Comparison of ENCODE assay signal across 12 mouse cellular contexts in genomic region chr12:117486118-117487057, GRCm38 (mm10). TPM values are rescaled to one million over a fixed set of nuclear protein-coding genes. Genes with fewer than 3 reads are reported as not detected.
DNase-seq lines count a peak whose midpoint lies in the region; ATAC-seq and TF ChIP-seq lines count a peak whose summit lies in the region.
"Had no signal": no experiment of that assay in that cellular context is flagged by ENCODE, and none has a peak within 500 bp of the region (broad histone marks: within the 10 kb centered on the region; RNA-seq: fewer than 3 reads in every experiment).

No protein-coding gene starts in this region.

- ATAC-seq in hindbrain, embryonic 16.5 days = peak; percentile 37; the same call in 1 of the 2 replicates
- ATAC-seq in hindbrain, embryonic 12.5 days (ENCODE audit: low FRiP score) = no peak
- peak; percentile 11; the same call in 1 of the 2 replicates for ATAC-seq in embryonic facial prominence, embryonic 15.5 days (ENCODE audit: insufficient number of reproducible peaks, low FRiP score, low TSS enrichment, low read depth)
- ATAC-seq in heart, embryonic 12.5 days (ENCODE audit: insufficient number of reproducible peaks, low FRiP score) = no peak
- ATAC-seq: inflammation-experienced regulatory T-cells, adult 6 months had no signal

- no peaks in the 10 kb centered on the region; the same call in 1 of the 2 replicates for H3K27me3 ChIP-seq in hindbrain, embryonic 16.5 days (replicated peaks; ENCODE audit: control insufficient read depth, insufficient read depth, low read length)
- no peaks in the 10 kb centered on the region for H3K27me3 ChIP-seq in hindbrain, embryonic 12.5 days
- H3K27me3 ChIP-seq in embryonic facial prominence, embryonic 15.5 days = no peaks in the 10 kb centered on the region
- H3K27me3 ChIP-seq in heart, embryonic 12.5 days (replicated peaks) = no peaks in the 10 kb centered on the region

- no peaks in the 10 kb centered on the region for H3K4me1 ChIP-seq in hindbrain, embryonic 16.5 days (ENCODE audit: control insufficient read depth, insufficient read depth, low read depth, low read length)
- 0 out of 2 replicates have a peak, but pooled peaks cover 3% of the 10 kb centered on the region for H3K4me1 ChIP-seq in hindbrain, embryonic 12.5 days
- H3K4me1 ChIP-seq in embryonic facial prominence, embryonic 15.5 days = no peaks in the 10 kb centered on the region
- peaks cover 19% of the 10 kb centered on the region for H3K4me1 ChIP-seq in heart, embryonic 12.5 days (replicated peaks)

- DNase-seq in brain, embryonic 14.5 days (ENCODE audit: low read depth) = peak; percentile 66
- DNase-seq in kidney, postnatal 10 days = peak; percentile 16
- DNase-seq in adrenal gland, adult 2 months = no peak
- DNase-seq: cerebellum, adult 9-11 months; gastrocnemius, adult 2 months; thymus, postnatal 14 days had no signal

- TF ChIP-seq CTCF in brain, embryonic 14.5 days (IDR thresholded peaks at IDR 0.05; ENCODE audit: borderline replicate concordance, extremely low read depth, insufficient read depth, insufficient read length) = no peak

- no peak overlapping the region; the same call in 1 of the 2 replicates for H3K27ac ChIP-seq in hindbrain, embryonic 16.5 days (ENCODE audit: low read depth, low read length)
- no peak overlapping the region for H3K27ac ChIP-seq in hindbrain, embryonic 12.5 days
- no peak overlapping the region for H3K27ac ChIP-seq in embryonic facial prominence, embryonic 15.5 days (replicated peaks)
- no peak overlapping the region for H3K27ac ChIP-seq in heart, embryonic 12.5 days (ENCODE audit: poor library complexity, severe bottlenecking)
- H3K27ac ChIP-seq: gastrocnemius, adult 2 months had no signal

- TF ChIP-seq POLR2A in brain, embryonic 14.5 days (IDR thresholded peaks at IDR 0.05; ENCODE audit: borderline replicate concordance, extremely low read depth, insufficient read depth, insufficient read length, poor library complexity, severe bottlenecking) = no peak

- no peaks in the 10 kb centered on the region for H3K36me3 ChIP-seq in hindbrain, embryonic 16.5 days (ENCODE audit: control insufficient read depth, insufficient read depth, low read length)
- H3K36me3 ChIP-seq in hindbrain, embryonic 12.5 days = no peaks in the 10 kb centered on the region
- H3K36me3 ChIP-seq in embryonic facial prominence, embryonic 15.5 days = no peaks in the 10 kb centered on the region
- H3K36me3 ChIP-seq in heart, embryonic 12.5 days = no peaks in the 10 kb centered on the region

- no peak overlapping the region for H3K9ac ChIP-seq in hindbrain, embryonic 16.5 days (ENCODE audit: low read depth, low read length)
- no peak overlapping the region for H3K9ac ChIP-seq in hindbrain, embryonic 12.5 days
- H3K9ac ChIP-seq in embryonic facial prominence, embryonic 15.5 days = no peak overlapping the region
- H3K9ac ChIP-seq in heart, embryonic 12.5 days = no peak overlapping the region

- WGBS in hindbrain, embryonic 16.5 days = 45% methylated on average over 4 of the region's 4 CpGs
- WGBS in hindbrain, embryonic 12.5 days = 78% methylated on average over 4 of the region's 4 CpGs
- WGBS in embryonic facial prominence, embryonic 15.5 days = 44% methylated on average over 4 of the region's 4 CpGs
- 73% methylated on average over 4 of the region's 4 CpGs for WGBS in heart, embryonic 12.5 days

- H3K9me3 ChIP-seq in hindbrain, embryonic 16.5 days (ENCODE audit: control insufficient read depth, low read length) = no peaks in the 10 kb centered on the region
- H3K9me3 ChIP-seq in hindbrain, embryonic 12.5 days (replicated peaks) = no peaks in the 10 kb centered on the region
- H3K9me3 ChIP-seq in embryonic facial prominence, embryonic 15.5 days (replicated peaks) = no peaks in the 10 kb centered on the region
- H3K9me3 ChIP-seq in heart, embryonic 12.5 days (replicated peaks) = no peaks in the 10 kb centered on the region

- H3K4me3 ChIP-seq in hindbrain, embryonic 16.5 days (ENCODE audit: low read length) = no peak overlapping the region
- H3K4me3 ChIP-seq in hindbrain, embryonic 12.5 days = no peak overlapping the region
- no peak overlapping the region for H3K4me3 ChIP-seq in embryonic facial prominence, embryonic 15.5 days (replicated peaks)
- H3K4me3 ChIP-seq in heart, embryonic 12.5 days = no peak overlapping the region
- H3K4me3 ChIP-seq: gastrocnemius, adult 2 months had no signal

- no peak overlapping the region for H3K4me2 ChIP-seq in hindbrain, embryonic 16.5 days (ENCODE audit: low read length)
- no peak overlapping the region for H3K4me2 ChIP-seq in hindbrain, embryonic 12.5 days (replicated peaks)
- H3K4me2 ChIP-seq in embryonic facial prominence, embryonic 15.5 days (replicated peaks) = no peak overlapping the region
- no peak overlapping the region for H3K4me2 ChIP-seq in heart, embryonic 12.5 days
- H3K4me2 ChIP-seq: liver, embryonic 11.5 days had no signal

RNA-seq across cellular contexts. Expression of gene Rapgef5, which starts 29.9 kb away (rescaled TPM):
- 31.9 and 35.4 TPM in 2 replicates for polyA plus RNA-seq in hindbrain, embryonic 16.5 days (2015; fragmentation: Nextera tagmentation; extraction: Ambion mirVana)
- 41.1 and 44.7 TPM in 2 replicates for polyA plus RNA-seq in hindbrain, embryonic 12.5 days (2016; fragmentation: Nextera tagmentation; extraction: Ambion mirVana)
- polyA plus RNA-seq in brain, embryonic 14.5 days (2012; rRNA removed) = 34.6 and 50.9 TPM in 2 replicates
- polyA plus RNA-seq in embryonic facial prominence, embryonic 15.5 days (2015; fragmentation: Nextera tagmentation; extraction: Ambion mirVana) = 8.6 and 10.8 TPM in 2 replicates
- 10 to 100 TPM; 36.1 to 39.4 TPM for total RNA-seq in adrenal gland, adult 2 months (2021)
- 9.4 and 12.4 TPM in 2 replicates for polyA plus RNA-seq in adrenal gland, adult 2 months (2012; rRNA removed)
- polyA plus RNA-seq in heart, embryonic 12.5 days (2016; fragmentation: Nextera tagmentation; extraction: Ambion mirVana) = 22.6 and 22.7 TPM in 2 replicates

Comparison
In these comparisons a context has a peak if more than half of its experiments do, and no peak if none do; other contexts are left out.
1. ATAC-seq: peak in hindbrain, embryonic 16.5 days (single experiment) and embryonic facial prominence, embryonic 15.5 days (single experiment); none in hindbrain, embryonic 12.5 days (single experiment) and heart, embryonic 12.5 days (single experiment).